Mouse (Mus musculus) embryonic facial prominence, embryonic 10.5 days (tissue): Measurements from ENCODE around the gene Plod2. TPM values are rescaled to one million over a fixed set of nuclear protein-coding genes. Genes with fewer than 3 reads are reported as not detected.

Experiments
- DNase-seq: peaks from one replicate; pipeline ENCODE4 v3.0.0-alpha.2; 2017; ENCODE audit warnings: low spot score
- H3K27ac ChIP-seq: fragments of 300-500 bp; sonication (generic); replicated peaks from 2 replicates; pipeline ENCODE4 v1.5.1; 2016; ENCODE audit warnings: mild to moderate bottlenecking
- H3K27me3 ChIP-seq: fragments of 300-500 bp; sonication (generic); replicated peaks from 2 replicates; pipeline ENCODE4 v1.6.1; 2016; ENCODE audit warnings: low read depth, mild to moderate bottlenecking; ENCODE audit not compliant: poor library complexity, severe bottlenecking
- H3K36me3 ChIP-seq: fragments of 300-500 bp; sonication (generic); replicated peaks from 2 replicates; pipeline ENCODE4 v1.6.1; 2016; ENCODE audit warnings: mild to moderate bottlenecking, moderate library complexity
- H3K4me1 ChIP-seq: fragments of 300-500 bp; sonication (generic); 2 replicates; pipeline ENCODE4 v1.6.1; 2016
- H3K4me3 ChIP-seq: fragments of 300-500 bp; sonication (generic); 2 replicates; pipeline ENCODE4 v1.5.1; 2016; ENCODE audit warnings: mild to moderate bottlenecking, moderate library complexity
- H3K9me3 ChIP-seq: fragments of 300-500 bp; sonication (generic); 2 replicates; pipeline ENCODE4 v1.6.1; 2016; ENCODE audit warnings: mild to moderate bottlenecking
- WGBS: fragments of 180-500 bp; shearing (Covaris S2); methylation state at CpG from one replicate; pipeline ENCODE4 v1.1.7; 2016; 5-methylcytosine and 5-hydroxymethylcytosine counted together
- polyA plus RNA-seq: library from polyadenylated mRNA; unstranded; fragments of >200 nt; fragmentation: Nextera tagmentation; extraction: Ambion mirVana; gene quantifications from 2 replicates; pipeline ENCODE4 v1.2.1, GENCODE M21; 2016

Plod2 gene
- polyA plus RNA-seq, 1 experiment from 2014 or later, result 29.9 TPM

DNA sequence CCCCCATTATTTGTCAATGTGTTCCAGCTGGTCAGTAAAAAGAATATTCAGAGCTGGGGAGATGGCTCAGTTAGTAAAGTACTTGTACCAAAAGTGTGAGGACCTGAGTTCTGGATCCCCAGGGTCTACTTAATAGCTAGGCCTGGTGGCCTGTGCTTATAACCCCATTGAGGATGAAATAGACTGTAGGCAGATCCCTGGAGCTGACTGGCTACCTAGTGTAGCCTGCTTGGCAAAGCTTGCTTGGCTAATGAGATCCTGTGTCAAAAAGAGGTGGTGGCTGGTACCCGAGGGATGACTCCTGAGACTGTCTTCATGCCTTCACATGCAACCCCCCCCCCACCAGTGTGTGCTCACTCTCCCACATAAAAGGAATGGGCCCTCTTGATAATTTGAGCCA lies 2.1 kb downstream of the Plod2 start:
- no peaks in the 10 kb centered on the region for H3K9me3 ChIP-seq
- H3K27ac ChIP-seq, result no peak overlapping the region
- H3K4me3 ChIP-seq, result peak overlapping the region; percentile 85; the same call in 1 of the 2 replicates
- no peaks in the 10 kb centered on the region for H3K27me3 ChIP-seq
- H3K4me1 ChIP-seq, result peaks cover 56% of the 10 kb centered on the region
- H3K36me3 ChIP-seq, result peaks cover 11% of the 10 kb centered on the region
- WGBS, result 74% methylated on average over 1 of the region's 1 CpGs
- no peak for DNase-seq

GRCm38 (mm10) chr9:92545021-92545420 lies 3.0 kb downstream of the Plod2 start:
- Histone ChIP-seq H3K4me3 (no peak overlapping the region; the same call in 1 of the 2 replicates), H3K36me3 (peaks cover 16% of the 10 kb centered on the region), H3K4me1 (peaks cover 63% of the 10 kb centered on the region), H3K9me3 (no peaks in the 10 kb centered on the region), H3K27ac (no peak overlapping the region), H3K27me3 (no peaks in the 10 kb centered on the region)
- DNase-seq, result no peak
- WGBS, result 88% methylated on average over 6 of the region's 6 CpGs

DNA sequence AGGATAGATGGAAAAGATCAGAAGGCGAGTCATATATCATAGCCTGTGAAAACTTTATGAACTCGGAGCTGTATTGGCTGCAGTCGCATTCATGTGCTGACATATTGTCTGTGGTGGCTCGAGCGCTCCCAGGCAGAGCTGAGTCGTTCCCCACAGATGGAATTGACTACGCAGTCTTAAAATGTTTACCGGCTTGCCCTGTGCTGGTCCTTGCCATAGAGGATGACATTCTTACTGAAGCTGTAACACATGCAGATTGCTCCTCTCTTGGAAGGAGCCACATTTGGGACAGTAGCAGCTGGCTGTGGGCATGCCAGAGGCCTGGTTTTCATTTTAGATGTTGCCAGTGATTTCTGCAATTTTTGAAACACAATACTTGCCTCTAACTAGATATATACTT lies 4.4 kb downstream of the Plod2 start:
- H3K27ac ChIP-seq, result no peak overlapping the region; the same call in 1 of the 2 replicates
- peaks cover 62% of the 10 kb centered on the region for H3K4me1 ChIP-seq
- H3K9me3 ChIP-seq, result no peaks in the 10 kb centered on the region
- 83% methylated on average over 8 of the region's 8 CpGs for WGBS
- H3K27me3 ChIP-seq, result no peaks in the 10 kb centered on the region
- no peak for DNase-seq
- no peak overlapping the region for H3K4me3 ChIP-seq
- H3K36me3 ChIP-seq, result peaks cover 16% of the 10 kb centered on the region

- Histone ChIP-seq H3K36me3 (peaks cover 16% of the 10 kb centered on the region), H3K4me3 (no peak overlapping the region), H3K9me3 (no peaks in the 10 kb centered on the region), H3K4me1 (peaks cover 56% of the 10 kb centered on the region), H3K27me3 (no peaks in the 10 kb centered on the region), H3K27ac (no peak overlapping the region)
- DNase-seq, result no peak
- WGBS, result 65% methylated on average over 2 of the region's 2 CpGs
Measured at GRCm38 (mm10) chr9:92547106-92547505, 5.1 kb downstream of the Plod2 start.

DNA sequence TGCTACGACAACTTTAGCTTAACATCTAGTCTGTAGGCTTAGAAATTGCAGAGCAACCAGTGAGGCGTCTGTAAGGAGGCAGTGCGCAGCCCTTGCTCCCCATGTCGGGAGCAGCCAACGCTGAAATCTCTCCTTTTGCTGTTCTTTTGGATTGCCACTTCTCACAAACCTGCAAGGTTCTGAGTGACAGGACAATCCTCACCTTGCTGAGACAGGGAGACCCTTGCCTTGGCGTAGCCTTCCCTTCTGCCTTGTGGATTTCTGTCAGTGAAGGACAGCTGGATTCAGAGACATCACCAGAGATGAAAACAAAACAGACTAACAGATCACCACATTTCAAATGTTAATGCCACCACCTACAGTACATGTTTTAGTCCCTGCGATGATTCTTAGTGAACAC lies 5.8 kb downstream of the Plod2 start:
- no peak overlapping the region for H3K4me3 ChIP-seq
- H3K27ac ChIP-seq, result no peak overlapping the region
- peaks cover 16% of the 10 kb centered on the region for H3K36me3 ChIP-seq
- DNase-seq, result no peak
- 93% methylated on average over 7 of the region's 7 CpGs for WGBS
- no peaks in the 10 kb centered on the region for H3K27me3 ChIP-seq
- H3K9me3 ChIP-seq, result no peaks in the 10 kb centered on the region
- H3K4me1 ChIP-seq, result peaks cover 50% of the 10 kb centered on the region

- Histone ChIP-seq H3K36me3 (peaks cover 16% of the 10 kb centered on the region), H3K4me3 (no peak overlapping the region), H3K27me3 (no peaks in the 10 kb centered on the region), H3K4me1 (peaks cover 47% of the 10 kb centered on the region), H3K9me3 (no peaks in the 10 kb centered on the region), H3K27ac (no peak overlapping the region)
- WGBS, result 76% methylated on average over 9 of the region's 9 CpGs
- no peak for DNase-seq
Measured at GRCm38 (mm10) chr9:92548603-92549002, 6.6 kb downstream of the Plod2 start.

- Histone ChIP-seq H3K36me3 (peaks cover 16% of the 10 kb centered on the region), H3K9me3 (no peaks in the 10 kb centered on the region), H3K4me1 (peaks cover 47% of the 10 kb centered on the region), H3K27me3 (no peaks in the 10 kb centered on the region), H3K27ac (no peak overlapping the region), H3K4me3 (no peak overlapping the region)
- WGBS, result 81% methylated on average over 11 of the region's 11 CpGs
- no peak for DNase-seq
Measured at GRCm38 (mm10) chr9:92549811-92550490, 7.9 kb downstream of the Plod2 start.

- no peak overlapping the region for H3K27ac ChIP-seq
- 58% methylated on average over 2 of the region's 2 CpGs for WGBS
- no peaks in the 10 kb centered on the region for H3K9me3 ChIP-seq
- H3K4me3 ChIP-seq, result no peak overlapping the region
- H3K36me3 ChIP-seq, result peaks cover 16% of the 10 kb centered on the region
- no peak for DNase-seq
- H3K4me1 ChIP-seq, result peaks cover 49% of the 10 kb centered on the region
- H3K27me3 ChIP-seq, result no peaks in the 10 kb centered on the region
Measured at GRCm38 (mm10) chr9:92550981-92551380, 9.0 kb downstream of the Plod2 start.

DNA sequence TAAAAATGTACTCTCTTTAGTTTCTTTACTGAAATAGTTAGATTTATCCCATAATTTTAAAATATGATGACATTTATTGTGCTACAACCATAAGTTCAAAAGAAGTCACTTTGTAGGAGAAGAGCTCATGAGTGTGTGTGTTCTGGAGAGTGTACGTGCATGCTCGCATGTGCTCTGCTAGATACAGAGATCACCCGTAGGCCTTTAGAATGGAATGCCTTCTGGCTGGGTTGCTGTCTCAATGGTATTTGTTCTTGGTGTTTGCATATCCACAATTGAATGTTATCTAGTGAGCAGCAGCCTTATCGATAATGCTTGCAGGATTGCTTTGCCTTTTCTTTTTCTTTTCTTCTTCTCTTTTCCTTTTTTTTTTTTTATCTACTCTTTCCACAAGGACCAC lies 9.6 kb downstream of the Plod2 start:
- no peak for DNase-seq
- WGBS, result 83% methylated on average over 4 of the region's 4 CpGs
- Histone ChIP-seq H3K4me3 (no peak overlapping the region), H3K4me1 (peaks cover 42% of the 10 kb centered on the region), H3K9me3 (no peaks in the 10 kb centered on the region), H3K27ac (no peak overlapping the region), H3K36me3 (peaks cover 16% of the 10 kb centered on the region), H3K27me3 (no peaks in the 10 kb centered on the region)

DNA sequence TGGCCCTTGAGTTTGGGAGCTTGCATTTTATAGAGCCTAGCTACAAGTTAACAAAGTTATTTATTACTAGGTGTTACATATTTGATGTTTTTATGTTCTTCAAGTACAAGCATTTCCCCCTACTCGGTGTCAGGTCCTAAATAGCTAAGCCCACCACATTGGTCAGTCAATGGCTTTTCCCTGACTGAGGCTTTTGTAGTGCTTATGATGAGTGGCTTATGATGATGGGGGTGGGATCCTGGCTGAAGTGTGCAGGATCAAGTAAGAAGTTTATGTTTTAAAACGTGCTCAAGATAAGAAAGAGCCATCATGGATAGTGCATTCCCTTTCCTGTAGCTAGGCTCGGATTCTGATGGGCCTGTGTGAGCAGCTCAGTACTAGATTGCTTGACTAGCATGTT lies 10.7 kb downstream of the Plod2 start:
- H3K27ac ChIP-seq, result no peak overlapping the region
- H3K4me3 ChIP-seq, result no peak overlapping the region

DNA sequence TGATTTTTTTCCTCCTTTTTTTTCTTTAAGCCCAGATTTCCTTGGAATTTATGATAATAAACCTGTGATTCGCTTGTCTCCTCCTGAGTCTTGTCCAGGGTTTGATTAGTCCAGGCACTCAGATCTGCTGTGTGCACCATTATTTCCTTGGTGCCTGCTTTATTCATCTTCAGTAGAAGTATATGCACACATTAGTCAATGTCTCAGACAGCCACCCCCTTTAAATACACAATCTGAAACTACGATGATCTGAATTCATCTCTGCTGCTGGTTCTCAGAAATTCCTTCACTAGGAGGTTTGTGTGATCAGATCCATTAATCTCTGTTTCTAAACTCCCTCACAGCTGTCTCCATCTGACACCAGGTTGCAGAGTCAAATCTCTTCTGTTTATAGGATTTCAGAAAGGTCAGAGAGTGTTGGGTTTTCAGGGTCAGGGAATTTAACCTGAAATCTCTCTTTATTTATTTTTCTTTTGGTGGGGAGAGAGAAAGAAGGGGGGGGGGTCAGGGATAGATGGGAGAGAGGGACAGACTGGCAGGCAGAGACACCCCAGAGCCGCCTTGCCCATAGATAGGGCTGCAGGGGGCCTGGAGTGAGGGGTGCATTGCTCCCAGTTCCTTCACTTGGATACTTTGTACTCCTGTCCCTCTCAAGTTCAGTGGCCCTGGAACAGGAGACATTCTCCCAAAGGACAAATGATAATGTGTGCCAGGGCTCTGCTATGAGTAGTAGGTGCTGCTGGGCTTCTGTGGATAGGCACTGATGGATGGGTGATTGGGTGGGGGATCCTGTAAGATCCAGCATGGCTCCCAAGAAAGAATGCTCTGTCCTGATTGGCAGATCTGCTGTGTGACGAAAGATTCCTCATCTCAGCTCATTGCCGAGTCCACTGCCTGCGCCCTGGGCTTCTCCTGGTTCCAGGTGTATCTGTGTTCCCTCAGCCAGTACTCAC lies 13.3 kb downstream of the Plod2 start:
- H3K9me3 ChIP-seq, result no peaks in the 10 kb centered on the region
- H3K4me3 ChIP-seq, result no peak overlapping the region
- DNase-seq, result no peak
- WGBS, result 72% methylated on average over 6 of the region's 6 CpGs
- peaks cover 32% of the 10 kb centered on the region for H3K4me1 ChIP-seq
- H3K27ac ChIP-seq, result peak overlapping the region; percentile 40; the same call in 1 of the 2 replicates
- H3K27me3 ChIP-seq, result no peaks in the 10 kb centered on the region
- no peaks in the 10 kb centered on the region for H3K36me3 ChIP-seq

More for the DNA sequence above, 10.7 kb downstream of the Plod2 start:
- WGBS, result 88% methylated on average over 3 of the region's 3 CpGs
- DNase-seq, result no peak
- Histone ChIP-seq H3K4me1 (peaks cover 39% of the 10 kb centered on the region), H3K27me3 (no peaks in the 10 kb centered on the region), H3K36me3 (peaks cover 15% of the 10 kb centered on the region), H3K9me3 (no peaks in the 10 kb centered on the region)

DNA sequence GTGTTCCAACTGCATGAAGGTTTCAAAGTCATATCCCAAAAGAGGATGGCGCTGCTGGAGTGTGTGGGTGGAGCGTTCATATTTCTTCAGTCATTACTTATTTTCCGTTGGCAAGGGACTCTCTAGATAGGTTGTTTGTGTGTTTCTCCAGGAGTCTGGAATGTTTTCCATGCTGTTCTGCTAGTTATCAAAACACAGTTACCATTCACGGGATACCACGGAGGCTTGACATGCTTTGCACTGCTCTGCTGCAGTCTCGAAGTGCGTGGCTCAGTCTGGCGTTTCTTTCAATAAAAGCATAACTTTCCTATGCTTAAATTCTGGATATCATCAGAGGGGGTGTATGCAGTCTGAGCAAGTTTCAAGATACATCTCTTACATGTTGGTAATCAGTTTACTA lies 17.7 kb downstream of the Plod2 start:
- H3K9me3 ChIP-seq, result no peaks in the 10 kb centered on the region
- no peak overlapping the region for H3K27ac ChIP-seq
- H3K4me1 ChIP-seq, result peaks cover 33% of the 10 kb centered on the region
- no peak overlapping the region for H3K4me3 ChIP-seq
- H3K36me3 ChIP-seq, result peaks cover 9% of the 10 kb centered on the region; the same call in 1 of the 2 replicates
- DNase-seq, result no peak
- WGBS, result 76% methylated on average over 8 of the region's 8 CpGs
- no peaks in the 10 kb centered on the region for H3K27me3 ChIP-seq
